Mouse (Mus musculus): ENCODE measurements around the gene Mthfd2. TPM values are rescaled to one million over a fixed set of nuclear protein-coding genes. Genes with fewer than 3 reads are reported as not detected.
"Not testable (repeated sequence)": the region's sequence is repeated elsewhere in the genome, so short reads cannot be mapped to it uniquely, and the experiment has no call there.

Gene Mthfd2
- 1 to 10 TPM; 5.0 to 8.0 TPM for total RNA-seq (2021)
- long read RNA-seq, experiment 1, transcript Mthfd2-201 (8 exons, 2,085 nt): major isoform, 14 of 16 reads
- long read RNA-seq, experiment 1, partial matches to known transcripts: 0 of 16 reads
- long read RNA-seq, experiment 1, other reads (novel, unspliced or antisense): 2 of 16 reads
- long read RNA-seq, experiment 2, transcript Mthfd2-201 (8 exons, 2,085 nt): major isoform, 10 of 12 reads
- long read RNA-seq, experiment 2, partial matches to known transcripts: 1 of 12 reads
- long read RNA-seq, experiment 2, other reads (novel, unspliced or antisense): 1 of 12 reads

DNA sequence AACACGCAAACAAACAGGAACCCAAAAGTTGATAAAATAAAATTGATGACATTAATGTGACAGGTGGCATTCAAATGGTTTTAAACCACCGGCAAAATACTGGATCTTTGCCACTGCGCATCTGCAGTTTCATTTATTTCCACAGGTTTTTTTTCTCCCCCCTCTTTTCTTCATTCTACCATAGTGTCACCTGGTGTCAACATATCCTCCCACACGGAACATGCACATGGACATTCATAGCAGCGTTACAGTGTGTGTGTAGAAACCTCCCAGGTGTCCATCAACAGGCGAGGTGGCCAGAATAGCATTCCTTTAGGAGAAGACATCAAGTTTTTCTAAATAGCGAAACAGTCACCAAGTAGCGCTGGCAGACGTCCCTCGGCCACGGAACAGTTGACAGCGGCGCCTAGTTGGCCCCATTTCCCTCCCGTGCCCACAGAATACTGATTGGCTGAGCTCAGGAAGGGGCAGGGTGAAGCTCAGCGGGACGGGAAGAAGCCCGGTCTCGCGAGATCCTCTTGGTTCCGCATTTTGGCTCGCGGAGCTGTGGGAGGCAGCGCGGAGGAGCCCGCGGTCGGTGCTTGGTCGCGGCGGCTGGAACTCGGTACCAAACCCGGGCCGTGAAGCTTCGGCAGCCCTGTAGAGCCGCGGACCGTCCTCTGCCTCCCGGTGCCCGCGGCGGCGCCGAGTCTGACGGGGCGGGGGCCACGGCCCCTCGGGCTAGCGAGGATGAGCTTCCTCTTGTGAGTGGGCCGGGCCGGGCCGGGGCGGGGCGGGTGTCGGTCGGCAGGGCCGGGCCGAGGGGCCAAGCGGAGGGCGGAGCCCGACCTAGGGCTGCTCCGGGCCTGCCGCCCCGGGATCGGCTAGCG lies at the start of gene Mthfd2, which contains the start of gene Mob1a:
TSS of gene Mthfd2 (minus strand) at position 384 of the 869 bp plus-strand sequence.
TSS of gene Mob1a (plus strand) at position 492 of the 869 bp plus-strand sequence.
- DNase-seq: peak; percentile 91

DNA sequence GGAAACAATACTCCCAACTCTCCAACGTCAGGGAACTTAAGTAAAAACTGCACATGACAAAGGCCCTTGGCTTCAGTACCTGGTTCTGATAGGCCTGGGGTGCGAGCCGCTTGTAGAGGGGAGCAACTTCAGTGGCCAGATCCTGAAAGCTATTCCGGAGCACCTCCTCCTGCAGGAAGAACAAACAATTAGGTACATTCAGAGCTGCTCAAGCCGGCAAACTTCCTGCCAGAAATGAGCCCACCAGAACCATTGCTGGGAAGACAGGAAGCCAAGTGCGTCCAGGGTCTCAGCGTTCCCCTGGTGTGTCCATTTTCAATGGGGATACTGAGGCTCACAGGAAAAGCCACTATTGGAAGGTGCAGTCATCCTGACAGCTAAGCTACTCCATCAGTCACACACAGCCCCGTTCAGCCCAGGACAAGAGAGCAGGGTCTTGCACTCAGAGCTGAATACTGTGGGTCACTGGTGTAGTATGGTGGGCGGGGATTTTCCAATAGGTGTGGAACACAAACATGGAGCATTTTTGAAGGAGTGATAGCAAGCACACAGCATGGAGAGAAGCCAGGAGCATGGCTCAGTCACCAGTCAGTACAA lies 48.1 kb upstream of the Mthfd2 start:
- no peak for DNase-seq

DNA sequence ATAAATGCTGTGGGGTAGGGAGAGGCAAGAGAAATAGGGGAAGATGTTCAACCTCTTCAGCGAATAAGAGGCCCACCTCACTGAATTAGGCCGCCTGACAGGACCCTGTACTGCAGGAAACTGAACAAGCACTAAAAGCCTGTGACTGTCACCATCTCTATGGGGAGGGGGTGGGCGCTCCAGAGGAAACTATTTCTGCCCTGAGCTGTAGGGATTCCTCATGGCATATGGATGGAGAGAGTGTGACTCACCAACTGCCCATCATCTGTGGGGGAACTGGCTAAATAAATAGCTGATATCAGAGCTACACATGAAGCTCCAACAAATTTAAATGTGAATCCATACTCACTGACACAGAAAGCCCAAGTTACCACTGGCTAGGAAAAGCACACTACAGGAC lies 45.6 kb upstream of the Mthfd2 start:
- no peak for DNase-seq

DNA sequence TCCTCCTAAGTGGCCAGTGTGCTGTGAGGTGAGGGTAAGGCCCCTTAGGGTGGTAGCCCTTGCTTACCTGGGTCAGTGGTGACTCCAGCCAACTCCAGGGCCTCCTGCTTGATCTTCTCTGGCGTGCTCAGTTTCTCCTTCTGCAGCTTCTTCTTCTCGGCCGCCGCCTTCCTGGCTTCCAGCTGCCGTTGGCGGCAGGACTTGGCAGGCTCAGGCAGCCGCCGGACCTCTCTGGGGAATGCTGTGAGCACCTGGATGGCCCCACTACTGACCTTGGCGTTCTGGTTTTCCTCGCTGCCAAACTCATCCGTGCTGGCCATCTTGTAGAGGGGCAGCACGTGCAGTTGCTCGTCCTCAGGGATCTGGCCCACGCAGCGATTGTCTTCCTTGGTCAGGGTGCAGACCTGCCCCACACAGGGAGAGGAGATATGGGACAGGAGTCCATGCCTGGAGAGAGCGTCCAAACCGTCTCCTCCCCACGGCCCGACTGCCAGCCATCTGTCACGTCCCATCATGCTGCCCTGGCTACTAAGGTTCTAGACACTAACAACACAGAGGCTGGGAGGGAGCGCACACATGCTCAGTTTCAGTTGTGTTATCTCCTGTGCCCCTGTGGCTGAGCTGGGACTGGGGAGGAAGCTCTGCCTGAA lies 44.7 kb upstream of the Mthfd2 start:
- no peak for DNase-seq

DNA sequence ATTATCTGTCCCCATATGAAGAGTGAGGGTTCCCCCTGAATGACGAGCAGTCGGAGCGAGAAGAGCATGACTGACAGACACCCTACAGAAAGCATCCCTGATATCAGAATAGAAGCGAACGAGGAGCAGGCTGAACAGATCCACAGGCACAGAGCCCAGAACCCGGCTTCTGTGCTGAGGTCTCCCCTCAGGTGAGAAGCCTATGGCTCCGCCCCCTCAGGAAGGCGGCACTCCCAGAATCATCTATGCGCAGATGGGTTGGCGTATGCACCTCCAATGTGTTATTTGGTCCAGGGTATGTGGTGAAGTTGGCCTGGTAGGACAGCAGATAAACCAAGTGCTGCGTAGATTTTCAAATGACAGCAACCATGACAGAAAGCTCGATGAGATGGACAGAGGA lies 37.4 kb upstream of the Mthfd2 start:
- DNase-seq: no peak

DNA sequence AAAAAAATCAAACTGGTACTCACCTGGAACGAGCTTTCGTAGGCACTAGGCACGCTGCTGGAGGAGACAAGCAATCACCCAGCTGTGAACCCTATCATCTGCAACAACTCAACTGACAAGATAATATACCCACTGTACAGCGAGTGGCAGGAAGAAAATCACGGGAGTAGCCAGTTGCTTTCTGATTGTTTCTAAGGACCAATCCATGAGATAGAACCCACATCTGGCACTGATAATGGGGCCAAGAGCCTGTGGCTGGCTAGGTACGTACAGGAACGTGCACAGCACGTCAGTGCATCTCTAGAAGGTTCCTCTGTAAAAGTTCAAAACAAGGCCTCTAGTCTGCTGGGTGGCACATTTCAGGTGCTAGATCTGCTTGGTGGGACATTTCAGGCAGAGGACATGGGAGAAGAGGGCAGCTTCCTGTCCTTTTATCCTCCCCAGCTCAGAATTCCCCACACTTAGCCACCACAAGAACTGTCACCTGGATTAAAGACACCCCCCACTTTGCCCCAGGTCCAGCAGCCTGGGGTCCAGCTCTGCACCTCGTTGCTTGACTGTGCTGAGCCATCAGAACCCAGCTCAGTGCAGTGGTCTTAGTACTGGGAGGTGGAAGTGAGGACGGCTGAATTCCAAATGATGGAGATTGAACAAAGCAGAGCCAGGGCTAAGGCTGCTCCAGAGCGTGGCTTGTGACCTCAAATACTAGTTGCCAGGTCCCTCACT lies 36.0 kb upstream of the Mthfd2 start:
- no peak for DNase-seq

DNA sequence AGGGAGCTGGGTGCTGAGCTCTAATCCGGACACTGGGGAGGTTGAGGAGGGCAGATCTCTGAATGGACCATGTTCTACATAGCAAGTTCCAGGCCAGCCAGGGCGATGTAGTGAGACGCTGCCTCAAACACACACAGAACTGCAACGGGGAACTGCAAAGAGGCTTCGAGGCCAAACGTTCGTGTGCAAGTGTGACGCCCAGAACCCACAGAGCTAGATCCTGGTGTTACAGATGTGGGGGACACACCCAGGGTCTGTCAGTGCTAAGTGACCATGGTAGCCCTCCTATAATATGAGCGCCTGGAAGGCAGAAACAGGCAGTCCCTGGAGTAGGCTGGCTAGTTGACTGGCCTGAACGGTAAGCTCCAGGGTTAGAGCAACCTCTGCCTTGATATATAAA lies 31.7 kb upstream of the Mthfd2 start:
- no peak for DNase-seq

DNA sequence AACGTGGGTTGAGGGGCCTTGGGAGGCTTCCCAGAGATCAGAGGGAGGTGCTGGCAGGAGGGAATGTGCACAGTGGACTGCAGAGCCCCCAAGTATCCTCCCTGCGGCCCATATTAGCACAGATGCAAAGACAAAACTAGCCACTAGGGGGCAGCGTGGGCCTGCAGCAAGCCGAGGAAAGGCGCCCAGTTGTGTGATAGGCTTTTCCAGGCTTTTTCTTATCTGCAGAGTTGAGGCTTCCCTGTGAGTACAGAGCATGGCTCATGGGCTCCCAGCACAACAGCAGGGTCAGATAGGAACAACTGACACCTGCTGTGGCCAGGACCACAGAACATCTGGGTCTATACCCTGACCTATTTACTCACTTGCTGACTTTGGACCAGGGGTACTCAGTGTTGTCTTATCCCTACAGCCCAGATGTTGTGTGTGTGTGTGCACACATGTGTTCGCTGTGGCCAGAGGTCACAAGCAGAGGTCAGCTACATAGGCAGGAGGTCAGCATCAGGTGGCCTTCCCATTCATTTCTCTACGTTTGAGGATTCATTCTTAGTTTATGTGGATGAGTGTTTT lies 30.9 kb upstream of the Mthfd2 start:
- DNase-seq: peak; percentile 92

DNA sequence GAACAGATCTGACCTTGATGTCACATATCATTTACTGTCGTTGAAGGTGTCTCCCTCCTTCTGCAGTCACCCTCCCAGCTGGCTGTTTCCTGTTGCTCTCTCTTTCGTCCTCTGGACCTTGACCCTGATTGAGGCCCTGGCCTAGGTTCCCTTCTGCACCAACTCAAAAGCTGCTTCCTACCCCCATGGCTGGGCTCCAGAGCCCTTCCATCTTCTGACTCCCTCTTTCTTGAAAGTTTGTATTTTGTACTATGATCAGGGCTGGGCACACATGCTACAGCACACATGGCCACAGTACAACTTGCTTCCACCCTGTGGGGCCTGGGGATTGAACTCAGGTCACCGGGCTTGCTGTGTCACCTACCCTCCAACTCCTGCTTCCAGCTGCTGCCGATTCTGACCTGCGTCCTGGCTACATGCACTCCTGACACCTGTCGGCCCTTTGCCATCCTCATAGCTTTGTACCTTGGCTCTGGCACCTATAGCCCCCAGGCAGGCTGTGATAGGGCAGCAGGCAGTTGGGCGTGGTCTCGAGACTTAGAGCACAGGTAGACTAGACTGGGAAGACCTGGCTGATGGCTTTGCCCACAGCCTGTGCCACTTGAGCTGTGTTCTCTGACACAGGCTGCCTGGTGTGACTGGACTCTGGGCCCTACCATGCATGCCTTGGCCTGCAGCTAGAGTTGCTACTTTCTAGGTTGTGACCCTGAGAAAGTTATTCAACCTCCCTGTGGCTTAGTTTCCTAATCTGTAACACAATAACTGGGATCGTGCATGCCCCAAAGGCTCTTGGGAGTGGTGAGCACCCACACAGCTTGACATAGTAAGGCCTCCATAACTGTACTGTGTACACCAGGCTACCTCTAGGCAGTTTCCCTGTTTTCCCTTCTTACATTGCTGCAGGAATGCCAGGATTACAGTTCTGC lies 29.4 kb upstream of the Mthfd2 start:
- no peak for DNase-seq

DNA sequence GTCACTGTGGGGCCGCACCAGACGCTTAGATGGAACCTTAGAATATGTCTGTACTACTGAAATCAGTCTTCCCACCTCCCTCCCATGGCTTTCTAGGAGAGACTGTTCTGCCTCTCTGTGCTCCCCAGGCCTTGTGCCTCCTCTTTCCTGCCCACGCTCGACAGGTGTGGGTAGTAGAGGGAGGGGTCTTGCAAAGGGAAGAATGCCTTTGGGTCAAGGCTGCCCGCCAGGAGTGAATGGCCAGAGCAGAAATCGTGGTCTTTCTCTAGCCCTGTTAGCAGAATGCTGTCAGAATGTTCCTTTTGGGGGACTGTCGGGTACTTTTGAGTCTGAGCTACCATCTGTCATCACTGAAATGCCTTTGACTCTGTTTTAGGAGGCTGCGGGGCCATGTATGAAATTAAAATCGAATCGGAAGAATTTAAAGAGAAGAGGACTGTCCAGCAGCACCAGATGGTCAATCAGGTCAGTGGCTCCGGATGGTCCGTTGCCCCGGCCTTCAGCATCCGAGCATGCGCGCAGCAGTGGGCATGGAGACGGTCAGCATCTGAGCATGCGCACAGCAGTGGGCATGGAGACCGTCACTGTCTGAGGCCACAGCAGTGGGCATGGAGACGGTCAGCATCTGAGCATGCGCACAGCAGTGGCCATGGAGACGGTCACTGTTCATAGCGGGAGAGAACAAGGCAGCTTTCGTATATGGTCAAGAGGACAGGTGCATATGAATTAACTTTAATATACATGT lies 27.1 kb upstream of the Mthfd2 start:
- no peak for DNase-seq

DNA sequence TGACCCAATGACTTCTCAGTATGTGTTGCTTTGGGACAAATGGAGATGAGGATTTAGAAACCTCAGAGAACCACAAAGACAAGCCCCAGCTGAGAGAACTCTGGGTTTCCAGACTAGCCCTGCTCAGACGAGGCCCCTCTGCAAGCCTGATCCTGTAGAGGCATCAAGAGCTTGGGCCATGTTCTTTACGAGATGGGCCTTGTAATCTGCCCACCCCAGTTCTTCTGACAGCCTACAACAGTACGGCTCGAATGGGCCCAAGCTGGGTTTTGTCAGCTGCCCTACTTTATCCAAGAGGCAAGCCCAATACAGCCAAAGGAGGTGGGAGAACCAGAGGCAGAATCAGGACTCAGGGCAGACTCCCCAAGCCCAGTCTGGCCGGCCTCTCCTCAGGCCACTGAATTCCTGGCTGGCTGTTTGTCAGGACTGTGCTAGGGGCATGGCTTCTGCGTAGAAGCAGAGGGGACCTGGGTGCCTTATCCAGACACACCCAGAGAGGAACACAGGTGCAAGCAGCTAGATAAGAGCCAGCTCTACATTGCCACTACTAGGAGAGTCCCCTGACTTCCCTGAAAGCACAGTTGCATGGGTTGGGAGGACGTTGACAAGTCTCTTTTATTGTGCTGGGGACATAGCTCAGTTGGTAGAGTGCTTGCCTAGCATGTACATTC lies 25.9 kb upstream of the Mthfd2 start:
- no peak for DNase-seq

DNA sequence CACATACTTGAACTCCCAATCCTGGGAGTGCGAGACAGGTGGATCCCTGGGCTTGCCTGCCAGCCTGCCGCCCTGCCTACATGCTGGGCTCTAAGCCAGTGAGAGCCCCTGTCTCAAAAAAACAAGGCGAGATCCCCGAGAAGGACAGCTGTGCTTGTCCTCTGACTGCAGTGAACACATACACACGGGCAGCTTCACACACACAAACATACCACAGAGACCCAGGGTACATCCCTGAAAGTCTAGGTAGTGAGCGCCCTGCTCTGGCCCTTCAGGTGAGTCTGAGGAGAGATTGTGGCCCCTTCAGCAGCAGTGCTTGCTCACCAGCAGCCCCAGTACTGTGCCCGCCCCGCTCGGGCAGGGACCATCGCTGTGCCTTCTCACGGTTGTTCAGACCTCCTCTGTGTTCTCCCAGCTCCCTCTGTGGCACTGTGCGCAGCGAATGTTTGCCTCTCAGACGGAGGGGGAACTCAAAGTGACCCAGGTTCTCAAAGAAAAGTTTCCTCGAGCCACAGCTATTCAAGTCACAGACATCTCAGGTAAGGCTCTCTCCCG lies 25.2 kb upstream of the Mthfd2 start:
- DNase-seq: no peak

DNA sequence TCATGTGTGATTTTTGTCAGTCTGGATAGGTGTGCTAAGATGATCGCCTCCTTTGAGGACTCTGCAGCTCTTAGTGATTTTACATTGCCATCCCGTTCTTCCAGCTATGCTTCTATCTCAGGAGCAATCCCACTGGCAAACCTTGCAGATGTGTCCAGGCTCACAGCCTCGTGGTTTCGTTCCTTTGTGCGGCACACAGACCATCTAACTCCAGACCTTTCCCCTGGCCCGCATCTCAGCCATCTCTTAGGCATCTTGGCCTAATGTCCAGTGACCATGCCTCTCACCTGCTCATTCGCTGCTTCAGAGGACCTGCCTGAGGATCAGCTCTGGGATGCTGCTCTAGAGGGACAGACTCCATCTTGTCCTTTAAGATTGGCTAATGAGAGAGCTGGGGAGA lies 24.5 kb upstream of the Mthfd2 start:
- no peak for DNase-seq

DNA sequence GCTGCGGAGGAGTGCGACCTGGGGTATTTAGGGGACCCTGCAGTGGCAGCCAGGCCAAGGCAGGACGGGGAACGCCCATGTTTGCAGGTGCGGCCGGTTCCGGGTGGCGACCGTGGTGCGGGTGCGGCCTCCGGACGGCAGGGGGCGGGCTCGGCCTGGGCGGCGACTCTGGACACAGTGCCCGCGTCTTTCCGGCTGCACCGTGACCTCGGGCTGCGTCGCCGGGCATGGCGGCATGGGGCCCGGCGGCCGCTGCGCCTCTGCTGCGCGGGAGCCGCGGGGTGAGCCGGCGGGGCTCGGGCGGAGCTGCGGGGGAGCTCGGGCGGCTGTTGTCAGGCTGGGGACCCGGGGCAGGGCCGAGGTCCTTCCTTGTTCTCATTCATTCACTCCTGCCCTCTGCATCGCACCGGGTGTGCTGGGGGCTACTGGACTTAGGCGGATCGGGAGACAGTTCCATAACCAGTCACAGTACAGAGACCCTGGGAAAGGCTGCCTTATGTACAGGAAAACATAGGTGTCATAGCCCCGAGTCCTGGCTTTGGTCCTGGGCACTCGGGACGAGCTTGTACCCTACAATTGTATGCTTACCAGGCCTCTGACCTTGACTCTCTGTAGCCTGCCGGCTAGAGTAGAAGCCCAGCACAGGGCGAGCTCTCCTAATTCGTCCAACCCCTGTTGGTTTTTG lies 23.7 kb upstream of the Mthfd2 start:
- DNase-seq: peak; percentile 96

DNA sequence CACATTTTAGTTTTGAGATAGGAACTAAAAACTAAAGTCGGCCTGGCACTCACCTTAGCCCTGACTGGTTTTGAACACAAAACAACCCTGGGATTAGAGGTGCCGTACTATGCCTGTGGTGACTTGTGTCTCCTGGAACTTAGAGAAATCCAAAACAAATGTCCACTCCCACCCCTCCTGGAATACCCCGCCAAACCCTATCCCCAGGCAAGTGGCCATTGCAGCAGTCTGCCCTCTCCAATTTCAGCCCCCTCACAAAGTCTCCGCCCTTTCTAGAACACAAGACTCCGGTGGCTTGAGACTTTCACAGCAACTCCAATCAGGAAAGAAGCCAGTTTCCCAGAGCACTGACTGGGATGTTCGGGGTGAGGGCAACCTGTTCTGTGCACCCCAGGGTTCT lies 23.2 kb upstream of the Mthfd2 start, which contains the start of gene Bola3:
TSS of gene Bola3 (plus strand) at position 275 of the 400 bp plus-strand sequence.
- DNase-seq: no peak

DNA sequence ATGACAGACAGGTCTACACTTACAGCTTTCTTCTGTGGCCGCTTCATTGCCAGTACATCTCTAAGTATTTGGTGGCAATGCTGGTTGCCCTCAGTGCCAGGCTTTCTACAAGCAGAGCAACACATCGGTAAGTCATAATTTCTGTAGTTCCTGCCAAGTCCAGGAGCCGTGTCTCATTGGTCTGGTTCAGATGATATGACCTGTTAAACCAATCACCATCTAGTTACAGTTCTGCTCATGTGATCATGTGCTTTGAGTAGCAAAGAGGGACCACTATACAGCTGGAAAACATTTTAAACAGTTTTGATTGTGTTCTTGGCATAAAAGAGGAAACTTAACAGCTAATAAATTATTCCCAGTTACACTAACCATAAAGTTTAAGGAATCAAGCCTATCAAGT lies 22.2 kb upstream of the Mthfd2 start:
- DNase-seq: no peak

DNA sequence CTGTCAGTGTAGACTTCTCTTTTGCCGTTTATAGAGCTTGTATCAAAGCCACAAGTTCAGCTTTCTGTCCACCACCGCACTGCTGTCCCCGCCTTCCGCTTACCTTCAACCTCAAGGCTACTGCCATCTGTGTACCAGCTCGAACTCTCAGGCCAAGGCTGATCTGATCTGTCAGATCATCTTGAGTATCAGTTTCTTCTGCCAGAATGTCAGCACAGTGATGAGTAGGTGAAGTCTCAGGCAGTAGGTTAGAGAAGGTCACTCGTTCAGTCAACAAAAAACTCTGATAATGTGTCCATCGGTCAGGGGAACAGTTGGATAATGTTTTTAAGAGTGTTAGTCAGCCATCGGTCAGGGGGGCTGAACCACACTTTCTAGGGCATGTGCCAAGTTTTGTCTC lies 19.6 kb upstream of the Mthfd2 start:
- DNase-seq: not testable (repeated sequence)

DNA sequence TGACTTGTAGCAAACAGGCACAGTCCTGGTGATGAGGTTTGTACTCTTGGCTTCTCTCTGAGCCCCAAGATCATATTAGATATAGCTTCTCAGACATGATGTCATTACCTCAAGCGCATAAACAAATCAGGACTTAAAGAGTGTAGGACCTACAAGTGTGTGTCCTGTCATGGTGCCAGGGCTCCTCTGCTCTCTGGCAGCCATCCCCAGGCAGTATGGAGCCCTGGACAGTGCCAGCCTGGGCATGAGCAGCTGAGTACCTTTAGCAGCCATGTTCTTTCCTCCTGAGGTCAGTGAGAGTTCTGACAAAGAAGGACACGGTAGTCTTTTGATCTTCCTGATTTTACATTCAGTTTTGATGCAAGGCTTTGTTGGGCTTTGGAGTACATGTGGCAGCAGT lies 17.2 kb upstream of the Mthfd2 start:
- DNase-seq: no peak
